Mouse (Mus musculus): ENCODE measurements around the gene Tpra1.
A peak's percentile ranks its signal among the peaks of the same experiment; 100 is the strongest.

Gene Tpra1

DNA sequence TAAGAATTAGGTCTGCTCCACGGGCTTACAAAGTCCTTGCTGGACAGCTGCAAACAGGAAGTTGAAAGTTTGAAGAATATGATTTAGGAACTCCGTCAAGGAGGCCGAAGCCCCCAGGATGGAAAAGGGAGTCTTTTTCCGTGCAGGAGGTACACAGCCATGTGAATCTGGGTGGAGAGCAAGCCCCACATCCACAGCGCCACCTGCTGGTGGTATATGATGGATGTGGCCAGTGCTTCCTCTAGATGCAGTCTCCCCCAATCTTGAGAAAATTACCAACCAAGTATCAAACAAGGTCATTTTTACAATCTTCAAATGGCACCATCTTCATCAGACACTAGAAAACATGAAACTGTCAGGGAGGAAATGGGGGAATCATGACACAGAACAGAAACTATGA, 8.5 kb upstream of the Tpra1 start:
- DNase-seq = no peak

DNA sequence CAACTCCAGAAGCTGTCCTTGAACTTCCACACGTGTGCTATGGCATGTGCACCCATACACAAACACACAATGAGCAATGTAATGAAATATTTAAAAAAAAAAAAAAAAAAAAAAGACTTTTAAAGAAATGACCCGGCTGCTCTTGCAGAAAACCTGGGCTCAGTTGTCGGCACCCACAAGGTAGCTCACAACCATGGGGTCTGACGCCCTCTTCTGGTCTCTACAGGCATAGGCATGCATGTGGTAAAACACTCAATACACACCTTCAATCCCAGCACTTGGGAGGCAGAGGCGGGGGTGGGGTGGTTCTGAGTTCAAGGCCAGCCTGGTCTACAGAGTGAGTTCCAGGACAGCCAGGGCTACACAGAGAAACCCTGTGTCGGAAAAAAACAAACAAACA, 6.1 kb upstream of the Tpra1 start:
- DNase-seq = no peak

DNA sequence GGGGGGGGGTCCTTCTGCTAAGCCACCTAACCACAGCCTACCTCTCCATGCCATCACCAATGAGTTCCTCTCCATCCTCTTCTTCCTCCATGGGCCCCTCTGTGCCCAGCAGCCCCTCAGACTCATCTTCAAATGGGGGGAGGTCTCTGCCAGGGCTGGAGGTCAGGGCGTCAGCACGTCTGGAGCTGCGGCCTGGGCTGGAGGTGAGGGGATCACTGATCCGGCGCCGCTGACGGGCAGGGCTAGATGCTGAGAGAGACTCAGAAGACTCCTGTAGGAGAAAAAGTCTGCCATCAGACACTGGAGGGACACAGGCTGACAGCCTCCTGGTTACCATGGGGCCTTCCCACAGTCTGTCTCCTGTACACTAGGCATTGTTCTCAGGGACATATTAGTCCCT, 4.8 kb upstream of the Tpra1 start:
- no peak for DNase-seq

DNA sequence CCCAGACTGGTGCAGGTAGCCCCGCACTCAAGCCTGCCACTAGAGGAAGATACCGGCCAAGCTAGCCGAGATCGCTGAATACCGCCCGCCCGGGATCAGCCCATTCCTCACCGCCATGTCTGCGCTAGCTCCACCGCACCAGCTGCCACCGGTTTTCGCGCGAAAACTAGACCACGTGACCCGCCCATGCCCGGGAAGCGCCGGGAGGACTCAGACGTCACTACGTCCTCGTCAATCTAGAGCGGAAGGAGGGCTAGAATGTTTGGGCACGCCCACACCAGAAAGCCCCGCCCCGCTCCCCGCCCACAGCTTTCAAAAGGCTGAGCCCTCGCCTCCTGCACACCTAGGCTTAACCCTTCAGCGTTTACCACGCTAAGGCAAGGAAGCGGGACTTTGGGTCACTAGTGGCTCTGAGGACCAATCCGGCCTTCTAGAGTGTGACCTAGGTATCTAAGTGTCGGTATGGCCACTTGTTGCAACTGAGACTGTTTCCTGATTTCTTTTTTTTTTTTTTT, 3.5 kb upstream of the Tpra1 start, which contains the start of gene Mcm2:
Gene Mcm2, minus strand, starts transcription at position 247 of the 515 bp plus-strand sequence.
- peak; percentile 95 for DNase-seq

DNA sequence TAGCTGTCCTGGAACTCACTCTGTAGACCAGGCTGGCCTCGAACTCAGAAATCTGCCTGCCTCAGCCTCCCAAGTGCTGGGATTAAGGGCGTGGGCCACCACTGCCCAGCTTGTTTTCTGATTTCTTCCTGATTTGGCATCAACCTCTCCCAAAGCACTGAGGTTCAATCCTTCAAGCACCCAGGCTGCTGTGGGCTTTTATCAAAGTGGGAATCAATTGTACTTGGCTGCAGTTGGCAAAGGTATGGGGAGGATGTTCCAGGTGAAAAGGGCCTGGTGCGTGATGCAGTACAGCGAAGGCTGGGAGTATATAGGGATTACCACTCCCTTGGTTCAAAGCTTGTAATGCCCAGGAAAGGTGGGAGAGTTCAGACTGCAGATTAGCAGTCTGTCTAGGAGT, 3.0 kb upstream of the Tpra1 start:
- no peak for DNase-seq

DNA sequence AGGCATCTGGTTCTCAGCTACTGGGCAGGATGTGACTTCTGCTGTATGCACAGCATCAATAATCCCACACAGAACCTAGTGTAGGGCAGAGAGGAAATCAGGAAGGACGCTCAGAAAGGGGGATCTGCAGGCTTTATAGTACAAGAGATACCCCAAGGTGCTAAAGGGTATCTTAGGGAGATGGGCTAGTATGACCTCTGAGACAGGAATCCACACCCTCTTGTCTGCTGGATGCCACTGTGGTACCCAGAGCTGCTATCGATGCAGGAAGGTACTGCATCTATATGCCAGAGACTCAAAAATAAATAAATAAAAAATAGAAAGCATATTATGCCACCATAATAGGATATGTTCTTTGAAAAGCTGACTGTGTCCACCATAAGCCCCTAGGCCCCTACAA, 2.4 kb upstream of the Tpra1 start:
- no peak for DNase-seq

DNA sequence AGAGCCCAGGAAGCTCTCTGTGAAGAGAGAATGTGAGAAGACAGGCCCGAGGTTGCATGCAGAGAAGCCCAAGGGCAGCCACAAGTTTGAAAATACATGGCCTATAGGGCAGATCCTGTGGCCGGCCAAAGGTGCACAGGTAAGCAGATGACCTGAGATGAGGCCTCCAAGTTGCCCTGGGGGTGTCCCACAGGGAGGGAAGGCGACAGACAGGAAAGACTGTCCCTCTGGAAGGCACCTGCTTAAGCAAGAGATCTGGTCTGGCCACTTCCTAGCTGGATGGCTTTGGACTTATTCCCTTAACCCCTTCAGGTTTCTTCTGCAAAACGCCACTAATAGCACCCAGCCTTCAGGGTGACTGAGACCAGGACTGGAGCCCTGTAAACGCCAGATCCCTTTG, 580 bp upstream of the Tpra1 start:
- DNase-seq = no peak

DNA sequence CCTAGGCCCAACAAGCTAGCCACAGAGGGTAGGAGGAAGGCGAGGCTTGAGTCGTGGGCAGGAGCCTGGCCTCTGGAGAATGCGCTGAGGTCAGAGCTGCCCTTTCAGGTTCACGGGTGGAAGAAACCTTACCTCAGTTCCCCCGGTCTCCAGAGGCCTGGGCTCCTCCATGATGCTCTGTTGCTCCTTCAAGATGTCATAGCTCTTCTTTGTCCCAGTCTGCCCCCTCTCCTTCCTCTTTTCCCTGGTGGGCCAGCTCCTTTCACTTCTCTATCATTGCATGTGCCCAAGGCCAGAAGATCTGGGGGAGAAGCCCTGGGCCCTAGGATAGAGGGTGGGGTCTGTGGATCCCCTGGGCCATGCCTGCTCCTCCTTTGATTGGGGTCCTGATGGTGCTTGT, 1.7 kb downstream of the Tpra1 start:
- no peak for DNase-seq

DNA sequence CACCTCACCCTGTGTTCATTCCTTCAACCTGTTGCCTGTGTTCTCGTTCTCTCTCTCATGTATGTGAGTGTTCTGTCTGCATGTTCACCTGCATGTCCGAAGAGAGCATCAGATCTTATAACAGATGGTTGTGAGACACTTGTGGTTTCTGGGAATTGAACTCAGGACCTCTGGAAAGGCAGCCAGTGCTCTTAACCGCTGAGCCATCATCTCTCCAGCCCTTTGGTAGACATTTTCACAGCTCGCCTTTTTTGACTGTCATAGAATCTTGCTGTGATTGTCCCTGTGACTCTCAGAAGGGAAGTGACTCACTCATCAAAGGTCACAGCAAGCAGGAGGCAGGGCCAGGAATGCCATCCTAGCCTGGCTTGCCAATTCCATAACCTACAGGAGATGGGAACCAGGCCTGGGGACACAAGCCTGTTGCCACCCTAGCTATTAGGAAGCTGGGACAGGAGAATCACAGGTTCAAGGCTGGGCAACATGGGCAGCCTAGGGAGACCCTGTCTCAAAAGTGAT, 2.5 kb downstream of the Tpra1 start:
- DNase-seq = no peak

DNA sequence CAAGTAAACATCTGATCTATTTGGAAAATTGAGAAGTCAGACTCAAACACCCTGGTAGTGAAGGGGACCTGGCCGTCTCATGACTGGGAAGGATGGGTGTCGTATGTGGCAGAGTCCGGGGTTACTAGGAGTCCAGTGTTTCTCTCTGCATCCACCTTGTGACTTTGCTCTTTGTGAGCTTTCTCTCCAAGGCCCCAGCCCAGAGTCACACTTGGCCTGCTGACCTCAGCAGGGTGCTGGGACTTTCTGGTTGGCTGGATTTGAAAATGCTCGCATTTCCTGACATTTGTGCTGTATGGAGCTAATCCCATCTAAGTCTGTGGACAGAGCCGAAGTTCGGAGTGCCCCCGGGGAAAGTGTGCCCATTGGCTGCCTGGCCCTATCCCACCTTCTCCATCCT, 3.0 kb downstream of the Tpra1 start:
- no peak for DNase-seq

DNA sequence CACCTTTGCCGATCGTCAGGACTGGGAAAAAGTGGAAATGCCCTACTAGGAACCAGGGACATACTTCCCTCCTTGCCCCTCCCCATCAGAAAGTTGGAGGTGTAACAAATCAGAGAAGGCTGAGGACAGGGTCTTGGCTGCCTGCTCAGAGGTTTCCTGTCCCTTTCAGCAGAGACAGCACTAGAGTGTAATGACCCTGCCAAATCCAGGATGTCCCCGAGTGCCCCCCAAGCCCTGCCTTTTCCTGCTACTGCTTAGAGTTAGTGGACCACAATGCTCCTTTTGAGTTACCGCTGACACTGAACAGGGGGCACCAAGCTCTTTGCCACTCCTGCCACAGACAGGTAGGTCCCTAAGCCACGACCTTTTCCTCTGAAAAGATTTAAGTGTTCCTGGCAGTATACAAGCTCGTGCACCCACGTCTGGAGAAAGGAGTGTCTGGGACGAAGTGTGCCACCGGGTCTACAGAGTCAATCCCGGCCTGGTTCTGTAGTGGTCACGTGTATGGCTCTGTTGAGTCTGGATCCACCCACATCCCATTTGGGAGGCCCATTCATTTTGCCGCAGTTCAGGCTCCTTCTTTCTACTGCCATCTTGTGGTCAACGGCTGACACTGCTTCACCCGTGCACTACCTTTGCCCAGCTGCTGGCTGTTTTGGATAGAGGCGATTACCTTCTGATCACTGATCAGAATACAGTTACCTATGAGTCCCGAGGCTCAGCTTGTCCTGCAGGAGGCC, 4.5 kb downstream of the Tpra1 start:
- DNase-seq = peak; percentile 76

DNA sequence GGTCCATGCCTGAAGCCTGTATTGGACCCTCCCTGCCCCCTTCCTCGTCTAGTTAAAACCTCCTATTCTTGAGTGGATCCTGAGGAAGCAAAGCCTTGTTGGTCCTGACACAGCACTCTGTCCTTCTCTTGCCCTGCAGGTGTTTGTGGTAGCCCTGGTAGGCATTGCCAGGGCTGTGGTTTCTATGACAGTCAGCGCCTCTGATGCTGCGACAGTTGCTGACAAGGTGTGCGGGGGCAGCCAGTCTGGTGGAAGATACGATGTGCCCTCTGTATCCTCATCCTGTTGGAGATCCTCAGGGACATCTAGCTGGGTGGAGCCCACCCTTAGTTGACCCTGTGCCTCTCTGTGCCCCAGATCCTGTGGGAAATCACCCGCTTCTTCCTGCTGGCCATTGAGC, 7.1 kb downstream of the Tpra1 start:
- DNase-seq = no peak

DNA sequence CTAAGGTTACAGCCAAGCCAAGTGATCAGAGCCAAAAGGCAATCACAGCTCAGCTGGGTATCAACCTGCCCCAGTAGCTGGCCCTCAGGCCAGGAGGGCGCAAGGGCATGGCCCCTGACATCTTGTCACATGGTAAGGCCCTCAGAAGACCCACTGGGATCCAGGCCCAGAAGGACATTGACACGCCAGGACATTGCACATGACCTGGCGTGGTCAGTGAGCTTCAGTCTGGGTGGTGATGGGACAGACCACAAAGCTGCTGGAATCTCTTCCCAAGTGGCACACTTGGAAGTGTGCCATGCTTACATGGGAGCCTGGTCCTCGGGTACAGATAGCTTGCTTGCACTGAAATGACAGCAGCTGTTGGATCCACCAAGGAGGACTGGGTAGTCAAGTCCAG, 11.0 kb downstream of the Tpra1 start:
- DNase-seq = no peak

DNA sequence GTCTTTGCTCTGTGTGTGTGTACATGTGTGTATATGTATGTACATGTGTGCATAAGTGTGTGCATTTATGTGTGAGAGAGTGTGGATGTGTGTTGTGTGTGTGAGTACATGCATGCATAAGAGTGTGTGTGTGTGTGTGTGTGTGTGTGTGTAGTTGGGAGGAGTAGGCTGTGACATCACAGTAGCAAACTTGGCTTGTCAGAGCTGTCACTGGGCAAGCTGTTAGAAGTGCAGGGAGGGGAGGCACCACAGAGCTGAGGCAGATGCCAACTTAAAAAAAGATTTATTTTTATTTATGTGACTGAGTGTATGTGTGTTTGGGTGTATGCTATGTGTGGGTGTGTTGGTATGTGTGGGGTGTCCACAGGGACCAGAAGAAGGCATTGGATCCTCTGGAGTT, 11.4 kb downstream of the Tpra1 start:
- DNase-seq = no peak

DNA sequence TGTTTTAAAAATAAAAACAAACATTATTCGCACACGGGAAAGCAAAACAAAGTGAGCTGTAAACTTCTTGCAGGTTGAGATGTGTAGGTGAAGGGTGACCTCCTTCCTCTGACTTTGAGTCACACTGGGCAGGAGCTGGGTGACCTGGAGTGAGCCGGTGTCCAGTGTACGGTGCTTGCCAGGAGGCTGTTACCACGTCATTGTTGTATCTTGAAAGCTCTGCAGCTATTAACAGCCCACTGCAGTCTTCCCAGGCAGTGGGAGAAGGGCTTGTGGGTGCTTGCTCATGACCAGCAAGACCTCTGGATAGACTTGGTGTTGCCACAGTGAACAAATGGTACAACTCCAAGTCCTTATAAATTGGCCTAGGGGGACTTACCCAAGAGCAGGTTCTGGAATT, 12.7 kb downstream of the Tpra1 start:
- no peak for DNase-seq

DNA sequence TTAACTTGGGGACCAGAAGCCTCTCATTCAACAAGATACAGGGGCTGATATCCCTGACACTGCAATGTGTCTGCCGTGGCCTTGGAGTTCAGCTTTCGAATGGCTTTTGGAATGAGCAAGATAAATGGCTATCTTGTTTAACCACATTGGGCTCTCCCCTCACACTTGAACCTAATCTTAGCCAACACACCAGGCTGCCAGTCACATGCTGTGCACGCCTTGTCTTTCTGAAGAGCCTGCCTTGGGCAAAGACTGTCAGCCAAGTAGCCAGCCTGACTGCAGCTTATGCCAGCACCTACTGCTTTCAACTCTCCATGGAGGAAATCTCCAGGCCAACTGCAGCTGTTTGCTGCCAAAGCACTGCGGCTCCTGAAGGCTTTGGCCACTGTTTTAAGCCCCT, 13.5 kb downstream of the Tpra1 start:
- DNase-seq = no peak

DNA sequence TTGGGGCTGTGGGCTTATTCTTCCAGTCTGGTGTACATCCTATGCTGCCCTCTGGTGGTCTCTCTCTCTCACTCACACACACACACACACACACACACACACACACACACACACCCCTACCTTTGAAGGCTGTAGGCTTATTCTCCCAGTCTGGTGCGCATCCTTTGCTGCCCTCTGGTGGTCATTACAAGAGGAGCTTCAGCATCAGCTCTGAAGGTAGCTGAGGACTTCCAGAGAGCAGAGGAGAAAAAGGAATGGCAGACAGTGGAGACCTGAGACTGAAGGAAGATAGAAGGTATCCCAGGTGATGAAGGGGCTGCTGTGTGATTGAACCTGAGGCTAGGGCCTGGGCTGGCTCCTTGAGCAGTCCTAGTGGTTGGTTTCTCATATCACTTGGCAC, 14.1 kb downstream of the Tpra1 start:
- DNase-seq = no peak

DNA sequence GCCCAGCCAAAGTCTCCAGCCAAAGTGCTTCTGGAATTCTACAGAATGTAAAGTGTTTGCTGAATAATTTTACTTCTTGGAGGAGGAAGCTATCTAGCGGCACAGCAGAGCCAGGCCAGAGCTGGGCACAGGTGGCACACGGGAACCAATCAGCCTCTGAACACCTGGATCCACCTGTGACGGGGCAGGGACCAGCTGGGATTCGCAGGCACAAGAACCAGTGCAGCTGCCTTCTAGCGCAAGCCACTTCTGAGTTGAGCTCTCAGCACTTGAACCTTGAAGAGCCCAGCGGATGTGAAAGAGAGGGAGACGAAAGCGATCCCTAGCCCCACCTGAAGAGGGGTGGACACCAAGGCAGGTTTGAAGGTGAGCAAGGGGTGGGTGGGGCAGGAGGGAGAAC, 16.8 kb downstream of the Tpra1 start:
- DNase-seq = no peak

DNA sequence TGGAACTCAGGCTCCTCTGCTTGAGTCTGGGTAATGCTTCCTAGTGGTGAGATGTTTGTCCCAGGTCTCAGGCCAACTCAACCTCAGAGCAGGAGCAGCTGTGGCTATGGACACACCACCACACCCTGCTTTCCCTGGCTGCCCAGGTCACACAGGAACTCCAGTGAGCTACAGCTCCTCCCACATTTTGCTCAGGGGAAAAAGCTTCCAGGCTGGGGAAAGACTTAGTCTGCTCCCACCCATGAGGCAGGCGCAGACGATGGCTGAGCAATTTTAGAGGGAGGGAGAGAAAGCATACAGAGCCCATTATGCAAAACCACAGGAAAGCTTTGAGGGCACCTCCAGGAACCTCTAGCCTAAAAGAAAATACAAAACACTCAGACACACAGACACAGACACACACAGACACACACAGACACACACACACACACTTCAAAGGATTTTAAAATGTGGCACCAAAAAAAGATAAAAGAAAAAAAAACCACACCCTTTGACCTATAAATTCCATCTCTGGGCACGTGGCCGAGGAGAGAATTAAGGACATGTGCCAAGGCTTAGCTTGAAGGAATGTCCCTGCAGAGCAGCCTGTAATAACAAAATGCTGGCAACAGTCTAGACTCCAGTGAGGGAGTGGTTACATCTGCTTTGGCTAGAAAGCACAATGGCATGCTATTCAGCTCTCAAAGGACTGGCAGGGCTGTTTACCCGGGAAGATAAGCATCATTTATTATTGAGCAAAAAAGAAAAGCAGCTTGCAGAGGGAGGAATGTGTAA, 22.6 kb downstream of the Tpra1 start:
- peak; percentile 83 for DNase-seq

DNA sequence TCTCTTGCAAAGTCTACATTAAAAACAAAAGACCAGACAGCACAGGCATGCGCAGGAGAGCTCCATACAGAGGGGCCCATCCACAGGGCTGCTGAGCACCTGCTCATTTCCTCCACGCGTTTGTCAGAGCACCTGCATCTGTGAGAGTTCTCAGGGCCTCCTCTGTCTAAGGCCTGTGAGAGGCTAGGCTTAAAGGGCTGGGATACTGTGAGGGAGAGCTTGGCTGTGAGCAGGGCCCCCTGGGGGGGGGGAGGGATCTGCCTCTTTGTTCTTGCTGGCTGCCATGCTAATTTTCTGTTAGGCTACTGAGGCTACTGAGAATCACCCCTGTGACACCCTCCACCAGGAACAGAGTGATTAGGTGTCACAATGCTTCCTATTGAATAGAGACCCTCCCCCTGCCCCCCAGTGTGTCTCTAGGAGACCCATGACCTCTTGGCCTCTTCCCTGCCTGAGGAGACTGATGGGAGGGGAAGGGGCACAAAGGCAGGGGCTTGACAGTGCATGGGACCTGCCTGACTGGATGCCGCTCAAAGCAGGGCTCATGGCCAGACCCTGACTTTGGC, 23.7 kb downstream of the Tpra1 start:
- no peak for DNase-seq

DNA sequence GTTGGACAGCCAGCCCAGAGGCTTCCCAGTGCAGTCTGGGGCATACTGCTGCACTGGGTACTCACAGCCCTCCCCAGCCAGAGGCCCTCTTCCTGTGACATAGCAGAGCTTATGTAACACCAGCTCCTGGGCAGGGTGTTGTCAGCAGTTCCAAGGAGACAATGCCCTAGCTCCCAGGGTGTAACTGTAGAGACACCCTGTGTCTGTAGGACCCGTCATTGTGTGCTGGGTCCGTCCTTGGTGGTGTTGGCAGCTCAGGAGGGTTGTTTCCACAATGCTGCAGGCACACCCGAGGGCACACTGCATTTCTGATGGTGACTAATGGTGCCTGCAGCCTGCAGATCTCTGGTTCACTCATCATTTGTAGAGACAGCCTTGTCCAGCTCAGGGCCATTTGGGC, 24.8 kb downstream of the Tpra1 start:
- DNase-seq = peak; percentile 63

DNA sequence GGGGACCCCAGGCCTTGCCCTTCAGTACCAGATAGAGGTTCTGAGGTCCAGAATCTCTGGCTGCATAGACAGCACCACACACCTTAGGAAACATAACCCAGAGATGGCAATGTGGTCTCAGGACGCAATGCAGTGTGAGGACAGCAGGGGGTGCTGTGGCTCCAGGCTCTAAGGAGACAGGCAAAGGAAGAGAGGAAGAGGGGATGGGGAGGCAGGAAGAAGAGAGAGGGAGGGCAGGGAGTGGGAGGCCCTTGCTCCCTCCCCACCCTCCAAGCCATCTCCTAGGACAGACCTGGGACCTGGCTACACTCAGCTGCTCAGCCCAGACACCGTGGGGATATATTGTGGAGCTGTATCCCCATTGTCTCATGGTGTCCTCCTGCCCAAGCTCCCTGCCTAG, 25.5 kb downstream of the Tpra1 start:
- DNase-seq = peak; percentile 64

DNA sequence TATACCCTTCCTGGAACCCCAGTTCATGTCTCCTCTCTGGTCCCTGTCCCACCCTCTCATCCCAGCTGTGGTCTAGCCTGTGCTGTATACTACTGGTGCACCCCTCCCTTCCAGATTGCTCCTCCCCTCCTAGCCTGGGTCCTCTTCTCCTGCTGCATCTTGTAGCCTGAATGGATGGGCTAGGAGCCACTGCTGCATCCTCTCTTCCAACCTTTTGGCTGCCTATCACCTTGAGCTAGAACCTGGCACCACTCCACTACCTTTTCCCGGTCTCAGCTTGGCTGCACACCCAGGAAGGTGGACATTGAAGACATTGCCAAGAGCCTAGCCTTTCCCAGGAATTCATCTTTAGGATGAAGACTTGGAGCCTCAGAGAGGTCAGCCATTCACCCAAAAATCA, 26.0 kb downstream of the Tpra1 start:
- no peak for DNase-seq

DNA sequence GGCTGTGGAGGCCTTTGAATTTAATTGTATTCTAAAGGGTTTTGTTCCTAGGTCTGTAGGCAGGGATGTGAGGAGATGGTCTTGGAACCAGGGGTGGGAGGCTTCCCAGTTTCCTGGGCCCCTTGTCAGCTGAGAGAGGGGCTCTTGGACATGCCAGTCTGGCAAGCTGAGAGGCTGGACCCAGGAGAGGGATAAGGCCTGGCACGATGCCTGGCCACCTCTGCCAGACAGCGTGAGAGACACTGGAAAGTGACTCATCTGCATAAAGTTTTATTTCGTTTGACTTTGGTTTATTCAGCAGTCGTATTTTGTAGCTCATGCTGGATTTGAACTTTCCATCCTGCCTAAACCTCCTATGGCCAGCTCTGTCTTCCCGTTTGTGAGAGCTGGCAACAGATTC, 26.5 kb downstream of the Tpra1 start:
- DNase-seq = no peak

All from kidney, adult 11 months (tissue).